Mouse (Mus musculus) spleen, adult 18-20 months (tissue): ENCODE measurements around the gene Piezo1.
A peak's percentile ranks its signal among the peaks of the same experiment; 100 is the strongest.

ENCODE experiments used
- DNase-seq, 2 experiments: peaks; one replicate each; pipeline ENCODE4 v3.0.0; 2022; ENCODE audit warnings: mixed read lengths in 2 of 2

Gene Piezo1

DNA sequence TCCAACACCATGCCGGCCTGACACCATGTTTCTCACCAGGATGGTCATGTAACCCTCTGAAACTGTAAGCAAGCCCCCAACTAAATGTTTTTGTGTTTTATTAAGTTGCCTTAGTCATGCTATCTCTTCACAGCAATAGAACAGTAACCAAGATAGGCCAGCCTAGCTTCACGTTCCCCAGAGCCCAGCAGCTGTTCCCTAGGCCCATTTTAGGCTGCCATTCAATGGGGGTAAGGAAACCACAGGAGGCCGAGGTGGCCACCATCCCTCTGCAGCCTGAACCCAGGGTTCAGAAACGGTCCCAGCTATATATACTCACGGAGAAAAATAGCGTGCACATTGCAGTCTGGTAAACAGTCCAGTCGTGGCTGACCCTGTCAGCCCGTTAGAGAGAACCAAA lies 7.0 kb downstream of the Piezo1 start:
- no peak for DNase-seq

DNA sequence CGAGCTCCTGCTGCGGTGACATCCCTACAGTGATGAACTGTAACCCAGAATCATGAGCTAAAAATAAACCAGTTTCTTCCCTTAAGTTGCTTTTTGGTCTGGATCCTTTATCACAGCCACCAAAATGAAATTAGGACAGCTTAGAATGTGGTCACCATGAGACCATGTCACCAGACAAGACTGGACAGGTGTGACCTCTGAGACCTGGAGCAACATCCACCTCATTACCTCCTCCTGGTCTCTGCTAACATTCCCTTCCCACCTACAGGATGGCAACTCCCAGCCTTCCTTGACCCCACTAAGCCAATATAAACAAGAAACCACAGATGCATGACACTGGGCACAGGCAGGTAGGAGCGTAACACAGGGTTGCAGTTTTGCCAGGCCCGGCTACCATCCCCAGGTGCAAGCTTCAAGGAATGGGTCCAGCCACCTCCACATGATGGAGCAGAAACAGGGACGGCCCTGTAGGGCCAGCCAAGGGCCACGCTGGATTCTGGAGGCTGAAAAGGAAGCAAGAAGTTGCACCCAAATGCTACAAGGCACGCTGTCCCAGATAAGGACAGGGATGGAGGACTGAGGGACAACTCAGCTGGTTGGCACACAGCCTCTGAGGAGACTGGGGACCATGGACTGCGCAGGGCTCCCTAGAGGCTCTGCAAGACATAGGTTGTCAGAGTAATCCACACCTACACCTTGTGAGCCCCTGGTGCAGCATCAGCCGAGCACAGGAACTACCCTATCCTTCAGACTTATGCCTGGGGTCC lies 12.6 kb downstream of the Piezo1 start:
- no peak for DNase-seq

DNA sequence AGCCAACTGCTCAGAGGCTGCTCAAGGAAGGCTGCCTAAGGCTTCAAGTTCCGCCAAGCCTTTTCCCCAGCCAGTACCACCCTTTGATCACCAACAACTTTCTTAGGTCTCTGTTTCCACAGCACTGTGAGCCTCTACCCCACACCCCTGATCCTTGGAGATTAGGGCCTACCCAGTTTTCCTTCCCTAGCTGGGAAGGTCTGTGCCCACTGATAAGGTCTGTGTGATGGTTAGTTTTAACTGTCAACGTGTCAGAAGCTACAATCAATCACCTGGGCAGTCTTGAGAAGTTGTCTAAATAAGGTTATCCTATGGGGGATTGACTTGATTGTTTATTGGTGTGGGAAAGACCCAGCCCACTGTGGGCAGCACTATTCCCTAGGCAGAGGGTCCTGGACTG lies 13.3 kb downstream of the Piezo1 start:
- no peak for DNase-seq

DNA sequence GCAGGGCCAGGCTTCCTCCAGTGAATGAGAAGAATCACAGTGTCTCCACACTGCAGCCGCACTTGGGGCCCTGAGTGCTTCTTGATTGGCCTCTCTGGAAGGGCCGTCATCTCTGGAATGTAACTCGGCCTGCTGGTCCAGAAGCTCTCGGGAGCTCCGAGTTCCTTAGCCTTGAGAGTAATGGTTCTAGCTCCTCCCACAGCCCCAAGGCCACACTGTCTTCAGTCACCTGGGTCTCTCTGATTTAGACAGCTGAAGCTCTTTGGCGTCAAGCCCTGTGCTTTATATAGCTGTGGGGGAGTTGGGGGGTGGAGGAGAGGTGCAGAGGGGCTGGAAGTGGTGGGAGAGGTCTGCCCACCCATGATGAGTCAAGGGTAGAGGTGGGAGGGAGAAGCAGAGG lies 14.1 kb downstream of the Piezo1 start:
- no peak for DNase-seq

DNA sequence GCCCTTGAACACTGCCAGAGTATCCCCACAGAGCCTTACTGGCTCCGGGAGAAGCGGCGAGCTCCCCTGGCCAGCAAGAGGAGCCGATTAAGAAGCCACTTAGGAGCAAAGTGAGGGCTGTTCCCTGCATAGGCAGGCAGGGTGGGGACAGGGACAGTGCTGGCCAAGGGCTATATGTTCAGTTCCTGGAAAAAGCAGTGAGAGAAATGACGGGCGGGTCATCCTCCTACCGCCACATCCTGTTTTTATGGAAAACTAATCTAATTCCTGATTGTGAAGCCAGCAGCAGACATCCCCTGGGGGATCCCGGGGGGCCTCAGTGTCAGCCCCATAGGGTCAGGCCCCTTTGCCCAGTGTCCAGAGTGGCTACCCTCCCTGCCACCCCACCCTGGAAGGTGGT lies 19.8 kb downstream of the Piezo1 start:
- DNase-seq: no peak

DNA sequence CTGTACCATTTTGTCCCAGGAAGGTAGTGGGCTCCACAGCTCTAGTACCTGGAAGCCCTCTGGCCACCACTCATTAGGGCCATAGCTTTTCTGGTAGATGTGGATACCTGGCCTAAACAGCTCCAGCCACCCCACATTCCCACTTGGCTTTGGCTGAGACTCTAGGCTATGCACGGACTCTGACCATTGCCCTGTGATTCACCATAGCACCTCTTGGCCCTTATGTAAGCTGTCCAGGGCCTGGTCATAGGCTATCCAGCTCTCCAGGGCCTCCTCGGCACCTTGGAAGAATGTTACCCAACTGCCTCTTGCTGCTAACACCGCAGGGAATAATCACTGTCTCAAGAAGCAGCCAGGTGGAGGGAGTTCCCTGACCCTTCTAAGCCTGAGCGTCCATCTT lies 22.0 kb downstream of the Piezo1 start:
- DNase-seq: no peak

DNA sequence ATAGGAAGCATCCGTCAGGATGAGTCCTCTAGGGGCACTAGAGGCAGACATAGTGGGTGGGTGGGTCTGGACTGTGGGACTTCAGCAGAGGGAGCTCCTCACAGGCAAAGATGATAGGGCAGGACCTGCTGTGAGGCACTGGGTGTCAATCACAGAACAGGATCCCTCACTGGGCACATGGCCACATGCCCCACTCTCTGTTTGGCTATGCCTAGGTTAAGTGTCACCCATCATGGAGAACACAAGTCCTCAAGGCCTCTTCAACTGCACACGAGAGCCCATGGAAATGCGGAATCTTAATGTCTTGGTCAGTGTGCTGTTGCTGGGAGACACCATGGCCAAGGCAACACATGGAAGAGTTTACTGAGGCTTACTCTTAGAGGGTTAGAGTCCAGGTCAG lies 23.2 kb downstream of the Piezo1 start:
- DNase-seq: no peak

DNA sequence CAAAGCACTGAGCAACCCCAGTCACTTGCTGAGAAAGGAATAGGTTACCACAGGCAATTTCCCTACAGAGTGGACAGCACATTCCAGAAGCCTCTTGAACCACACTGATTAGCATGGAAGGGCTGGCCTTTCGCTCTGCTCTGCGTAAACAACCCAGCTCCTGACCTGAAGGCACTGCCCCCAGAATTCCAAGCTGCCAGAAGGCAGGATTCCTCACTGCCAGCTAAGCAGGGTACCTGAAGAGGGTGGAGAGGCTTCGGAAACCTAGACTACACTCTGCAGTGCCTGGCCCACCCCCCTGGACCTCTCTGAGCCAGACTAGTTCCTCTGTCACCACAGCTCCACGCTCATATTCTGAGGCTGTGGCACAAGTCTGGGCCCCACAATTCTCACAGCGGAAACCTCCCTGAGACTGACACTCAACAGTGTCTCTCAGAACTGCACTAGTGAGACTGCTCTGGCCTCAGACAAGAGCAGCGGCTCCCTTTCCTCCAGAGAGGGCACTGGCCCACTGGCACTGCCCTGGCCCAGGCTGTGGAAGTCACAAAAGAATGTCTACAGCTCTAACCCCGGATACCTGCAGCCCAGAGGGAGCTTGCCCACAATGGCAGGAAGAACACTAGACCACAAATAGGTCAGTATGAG lies 24.5 kb downstream of the Piezo1 start:
- no peak for DNase-seq

DNA sequence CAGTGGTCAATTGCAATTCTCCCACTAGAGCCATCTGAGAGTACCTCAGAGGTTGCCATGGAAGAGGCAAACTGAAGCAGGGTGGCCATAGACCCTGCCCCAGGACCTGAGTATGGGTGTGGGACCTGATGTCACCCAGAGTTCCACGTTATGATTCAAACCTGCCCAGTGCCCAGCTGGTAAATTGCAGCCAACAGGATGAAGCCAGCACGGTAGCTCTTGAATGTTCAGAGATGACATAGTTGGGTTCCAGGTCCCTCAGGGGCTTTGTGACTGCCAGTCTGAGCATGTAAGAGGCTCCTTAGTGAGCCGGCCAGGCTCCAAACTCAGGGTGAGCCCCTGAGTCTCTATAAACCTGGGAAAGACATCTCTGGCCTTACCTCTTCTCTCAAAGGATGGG lies 25.0 kb downstream of the Piezo1 start:
- no peak for DNase-seq

DNA sequence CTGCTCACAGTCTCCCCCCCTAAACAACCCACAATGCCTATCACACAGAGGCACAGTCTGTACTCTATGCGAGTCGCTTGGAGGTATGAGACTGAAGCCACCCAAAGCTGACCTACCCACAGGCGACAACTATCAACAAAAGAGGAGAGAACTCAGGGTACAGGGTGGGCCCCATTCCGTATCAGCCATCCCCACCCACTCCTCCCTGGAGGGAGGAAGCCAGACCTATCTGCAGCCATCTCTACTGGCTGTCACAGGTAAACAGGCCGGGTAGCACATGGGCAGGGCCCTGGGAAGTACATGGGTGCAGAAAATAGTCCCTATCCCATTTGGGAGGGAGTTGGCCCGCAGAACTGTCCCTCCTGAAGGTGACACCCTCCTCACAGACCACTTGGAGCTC lies 26.1 kb downstream of the Piezo1 start:
- DNase-seq: no peak

DNA sequence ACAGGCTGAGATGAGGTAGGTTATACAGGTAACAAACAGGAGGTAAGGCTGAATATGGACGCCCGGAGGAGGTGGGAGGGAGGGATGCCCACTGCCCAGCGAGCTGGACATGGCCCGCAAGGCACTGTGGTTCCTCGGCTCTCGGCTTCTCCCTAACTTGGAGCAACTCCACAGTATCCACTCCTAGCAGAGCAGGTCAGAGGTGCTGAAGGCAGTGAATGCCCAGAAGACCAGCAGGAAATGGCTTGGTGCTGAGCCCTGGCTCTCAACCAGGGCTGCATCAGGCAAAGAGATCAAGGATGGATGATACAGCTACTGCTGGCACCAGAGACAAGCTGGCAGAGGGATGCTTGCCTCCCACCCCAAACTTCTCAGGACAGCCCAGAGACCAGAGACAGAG lies 26.6 kb downstream of the Piezo1 start:
- no peak for DNase-seq

DNA sequence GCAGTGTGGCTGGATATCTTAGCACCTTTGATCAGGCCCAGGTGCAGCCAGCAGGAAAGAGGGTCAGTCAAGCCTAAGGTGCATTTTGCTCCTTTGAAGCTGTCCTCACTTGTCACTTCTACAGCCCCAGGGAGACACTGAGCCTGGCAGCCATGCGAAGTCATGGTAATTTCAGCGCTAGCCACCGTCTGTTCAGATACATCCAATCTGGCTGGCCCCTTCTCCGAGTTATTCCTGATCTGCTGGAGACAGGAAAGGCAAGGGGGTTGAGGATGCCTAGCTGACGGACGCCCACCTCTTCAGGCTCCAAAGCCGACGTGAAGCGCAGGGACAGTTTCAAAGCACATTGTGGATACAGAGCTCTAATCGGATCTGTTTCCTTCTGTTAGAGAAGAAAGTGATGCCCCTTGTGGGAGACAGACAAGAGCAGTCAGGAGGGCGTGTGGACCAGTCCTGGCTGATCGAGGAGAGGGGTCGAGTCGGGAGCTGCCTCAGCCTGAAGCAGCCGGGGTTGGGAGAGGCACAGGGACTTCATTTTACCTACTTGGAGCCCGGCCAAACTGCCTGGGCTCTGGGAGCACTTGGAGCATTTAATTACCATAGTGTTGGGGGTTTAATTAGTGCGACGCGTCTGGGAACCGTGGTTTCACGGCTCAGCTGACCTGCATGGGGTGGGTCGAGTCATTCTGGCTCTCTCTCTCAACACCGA lies 27.3 kb downstream of the Piezo1 start:
- no peak for DNase-seq

DNA sequence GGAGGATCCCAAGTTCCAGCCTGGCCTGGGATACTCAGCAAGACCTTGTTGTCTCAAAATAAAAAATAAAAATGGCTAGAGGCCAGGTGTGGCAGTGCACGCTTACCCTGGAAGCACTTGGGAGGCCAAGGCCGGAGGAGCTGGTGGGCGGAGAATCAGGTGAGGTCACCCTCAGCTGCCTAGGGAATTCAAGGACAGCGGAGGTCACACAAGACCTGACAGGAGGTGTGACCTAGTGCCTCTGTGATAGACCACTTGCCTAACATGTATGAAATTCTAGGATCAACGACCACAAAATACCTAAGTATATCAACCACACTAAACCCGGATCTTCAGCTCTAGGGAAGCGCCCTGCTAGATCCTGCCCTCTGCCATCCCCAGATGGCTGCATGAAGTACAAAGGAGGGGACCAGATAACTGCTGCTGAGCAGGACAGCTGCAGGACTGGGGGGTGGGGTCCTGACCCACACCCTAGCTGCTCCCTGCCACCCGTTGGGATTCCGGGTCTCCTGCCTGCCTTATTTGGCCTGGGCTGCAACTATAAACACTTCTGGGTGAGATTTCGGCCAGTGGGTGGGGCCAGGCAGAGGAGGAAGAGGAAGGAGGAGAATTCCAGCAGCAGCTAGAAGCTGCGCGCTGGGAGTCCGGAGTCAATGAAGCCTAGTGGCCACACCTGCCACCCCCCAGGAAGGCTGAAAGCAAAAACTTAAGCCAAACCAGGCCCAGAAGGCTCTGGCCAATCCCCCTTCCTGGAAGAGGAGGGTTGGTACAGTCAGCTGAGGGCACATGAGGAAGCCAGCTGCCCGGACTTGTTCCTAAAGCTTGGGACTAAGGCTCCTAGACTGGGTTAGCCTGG lies 28.1 kb downstream of the Piezo1 start:
- no peak for DNase-seq

DNA sequence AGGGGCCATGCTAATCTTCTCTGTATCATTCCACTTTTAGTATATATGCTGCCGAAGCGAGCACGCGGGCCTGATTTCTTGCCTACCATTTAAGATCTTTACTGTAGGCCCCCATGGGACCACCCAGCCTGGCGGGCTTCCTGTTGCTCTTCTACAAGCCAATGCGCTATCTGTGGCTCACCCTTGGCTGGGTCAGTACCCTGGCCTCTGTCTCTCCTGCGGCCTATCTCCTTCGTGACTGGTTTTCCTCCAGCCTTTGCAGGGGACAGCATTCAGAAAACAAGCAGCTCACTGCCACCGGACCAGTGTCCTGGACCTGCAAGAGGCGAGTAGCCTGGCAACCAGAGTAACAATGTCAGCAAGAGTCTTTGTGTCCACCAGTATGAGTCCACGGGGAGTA lies 30.5 kb downstream of the Piezo1 start:
- no peak for DNase-seq

DNA sequence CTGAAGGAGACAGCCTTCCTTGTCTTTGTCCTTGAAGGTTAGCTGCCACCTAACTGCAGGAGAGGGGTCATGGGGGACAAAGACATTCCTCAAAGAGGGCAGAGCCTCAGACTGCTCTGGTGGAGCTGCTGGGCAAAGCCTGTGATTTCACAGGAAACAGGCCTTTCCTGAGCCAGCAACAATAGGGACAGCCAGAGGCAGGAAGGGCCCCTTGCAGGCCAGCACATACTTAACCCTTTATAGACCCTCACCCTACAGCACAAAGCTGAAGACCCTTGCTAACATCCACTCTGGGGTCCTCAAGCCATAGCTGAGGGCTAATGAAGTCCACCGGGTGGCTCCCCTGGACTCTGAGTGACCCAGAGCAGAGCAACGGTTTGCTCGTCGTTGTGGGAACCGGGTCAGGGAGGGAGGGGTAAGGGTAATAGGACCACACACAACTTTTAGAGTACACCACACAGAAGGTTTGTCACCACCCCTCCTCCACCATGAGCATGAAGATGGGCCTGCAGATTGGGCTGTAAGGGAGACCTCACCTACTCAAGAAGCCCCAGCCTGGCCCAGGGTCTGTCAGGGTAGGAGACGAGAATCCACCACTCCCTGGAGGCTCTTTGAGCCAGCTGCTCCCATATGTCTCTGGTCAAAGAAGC lies 33.5 kb downstream of the Piezo1 start:
- no peak for DNase-seq

DNA sequence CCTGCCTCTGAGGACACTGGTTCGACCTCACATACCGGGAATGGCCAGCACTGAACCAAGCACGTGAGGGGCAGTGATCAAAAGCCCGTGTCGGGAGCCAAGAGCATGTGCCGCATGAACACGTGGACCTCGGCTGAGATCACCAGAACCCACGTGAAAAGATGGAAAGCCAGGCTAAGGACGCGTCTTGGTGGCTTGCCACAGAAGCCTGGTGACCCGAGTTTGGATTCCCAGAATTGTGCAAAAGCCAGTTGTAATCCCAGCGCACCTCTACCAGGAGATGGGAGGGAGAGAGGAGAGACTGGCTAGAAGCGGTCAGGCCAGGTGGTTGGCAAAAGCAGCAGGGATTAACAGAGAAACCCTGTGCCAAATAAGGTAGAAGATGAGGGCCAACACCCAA lies 35.4 kb downstream of the Piezo1 start:
- no peak for DNase-seq

DNA sequence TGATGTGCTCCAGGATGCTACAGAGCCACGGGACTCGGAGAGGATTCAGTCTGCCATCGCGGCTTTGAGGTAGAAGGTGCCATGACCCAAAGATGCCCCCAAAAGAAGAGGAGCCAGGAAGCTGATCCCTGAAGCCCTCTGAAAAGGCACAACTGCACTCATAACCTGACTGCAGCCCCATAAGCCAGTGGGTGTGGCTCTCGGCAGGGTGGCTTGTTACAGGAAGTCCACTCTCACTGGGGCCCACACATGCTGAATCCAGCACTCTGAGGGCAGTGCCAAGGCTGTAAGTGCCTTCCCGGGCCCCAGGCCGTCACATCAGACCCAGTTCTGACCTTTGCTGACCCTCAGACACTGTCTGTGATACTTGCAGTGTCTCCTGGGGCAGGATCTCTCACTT lies 38.7 kb downstream of the Piezo1 start:
- DNase-seq: no peak

DNA sequence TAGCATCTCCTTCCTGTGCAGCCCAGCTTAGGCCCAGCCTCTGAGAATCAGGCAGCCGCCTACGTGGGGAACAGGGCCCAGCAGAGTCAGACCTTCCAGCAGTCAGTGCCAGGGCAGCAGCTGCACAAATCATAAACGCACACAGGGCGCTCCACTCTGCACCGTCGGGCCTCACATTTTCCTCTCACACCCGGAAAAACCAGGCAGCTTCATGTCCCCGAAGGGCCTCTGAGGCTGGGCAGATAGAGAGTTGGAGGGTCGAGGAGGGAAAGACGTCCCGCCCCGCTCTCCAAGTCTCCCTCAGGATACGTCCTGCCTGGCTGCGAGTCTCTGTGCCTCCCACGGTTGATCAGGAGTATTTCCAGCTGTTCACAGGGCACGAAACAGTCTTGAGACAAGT lies 39.6 kb downstream of the Piezo1 start:
- DNase-seq: no peak

DNA sequence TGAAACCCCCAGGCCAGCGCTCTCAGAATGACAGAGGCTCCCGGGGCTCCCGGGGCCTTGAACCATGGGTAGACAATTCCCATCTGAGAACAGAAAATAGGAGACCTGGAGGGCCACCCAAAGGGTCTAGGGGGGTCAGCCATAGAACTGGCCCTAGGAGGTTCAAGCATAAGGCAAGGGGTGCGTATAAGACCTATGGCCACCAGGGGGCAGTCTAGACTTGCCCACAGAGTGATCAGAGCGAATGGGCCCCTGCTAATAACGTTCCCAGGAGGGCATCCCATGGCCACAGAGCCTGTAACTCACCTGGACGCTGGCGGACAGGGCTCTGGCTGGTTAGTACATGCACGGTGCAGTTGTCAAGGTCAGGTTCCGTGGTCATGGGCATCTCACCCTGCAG lies 50.3 kb downstream of the Piezo1 start:
- DNase-seq: peak; percentile 55 to 75

DNA sequence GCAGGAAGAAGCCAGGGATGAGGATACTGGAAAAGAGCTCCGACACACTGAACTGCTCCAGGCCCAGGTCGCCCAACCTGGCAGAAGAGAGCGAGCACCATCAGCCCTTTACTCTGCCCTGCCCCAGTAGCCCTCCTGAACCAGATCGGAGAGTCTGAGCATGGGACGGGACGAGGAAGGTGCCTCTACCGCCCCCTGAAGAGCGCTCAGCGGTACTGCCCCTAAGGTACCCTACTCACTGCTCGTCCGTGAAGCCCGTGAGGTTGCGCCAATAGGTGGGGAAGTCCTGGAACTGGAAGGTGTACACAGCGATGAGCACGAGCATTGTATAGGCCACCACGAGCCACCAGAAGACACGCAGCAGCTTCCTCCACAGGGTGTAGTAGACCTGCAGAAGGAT lies 53.2 kb downstream of the Piezo1 start:
- DNase-seq: no peak

DNA sequence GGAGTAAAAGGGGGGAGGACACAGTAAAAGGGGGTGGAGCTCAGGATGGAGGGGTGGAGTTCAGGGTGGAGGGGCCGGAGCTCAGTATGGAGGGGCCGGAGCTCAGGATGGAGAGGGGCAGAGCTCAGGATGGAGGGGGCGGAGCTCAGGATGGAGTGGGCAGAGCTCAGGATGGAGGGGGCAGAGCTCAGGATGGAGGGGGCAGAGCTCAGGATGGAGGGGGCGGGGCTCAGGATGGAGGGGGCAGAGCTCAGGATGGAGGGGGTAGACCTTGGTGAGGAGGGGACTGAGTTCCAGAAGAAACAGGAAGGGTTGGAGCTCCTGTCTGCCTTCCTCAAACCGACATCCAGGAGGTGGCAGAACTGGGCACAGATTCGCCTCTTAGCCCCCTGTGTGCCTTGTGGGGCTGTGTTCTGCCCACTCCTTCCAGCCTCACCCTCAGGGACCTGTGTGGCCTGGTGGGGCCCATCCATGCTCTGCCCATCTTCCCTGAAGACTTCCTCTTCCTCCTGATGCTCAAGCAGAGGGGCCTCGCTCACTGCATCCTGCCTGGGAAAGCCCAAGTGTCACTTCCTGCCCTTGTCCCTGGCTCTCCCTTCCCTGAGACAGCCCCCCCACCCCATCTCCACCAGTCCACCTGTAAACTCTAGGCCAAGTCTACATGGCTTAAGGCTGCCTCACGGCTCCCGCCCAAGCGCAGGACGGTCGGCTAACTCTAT lies 54.0 kb downstream of the Piezo1 start:
- no peak for DNase-seq

DNA sequence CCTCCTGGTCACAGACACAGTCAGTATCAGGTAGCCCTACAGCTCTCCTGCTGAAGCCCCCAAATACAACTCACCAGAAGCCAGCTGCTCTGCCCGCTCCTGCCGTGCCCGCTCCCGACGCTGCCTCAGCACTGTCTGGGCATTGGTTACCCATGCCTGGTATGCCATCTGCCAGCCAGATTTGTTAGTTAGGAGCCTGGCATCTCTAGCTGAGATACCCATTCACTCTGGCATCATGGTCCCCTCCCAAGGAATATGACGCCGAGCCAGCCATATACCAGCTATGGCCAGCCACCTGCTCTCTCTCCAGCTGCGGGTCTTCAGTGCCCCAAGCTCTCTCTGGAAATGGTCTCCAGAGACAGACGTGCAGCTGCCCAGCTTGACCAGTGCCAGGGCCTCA lies 62.7 kb downstream of the Piezo1 start:
- DNase-seq: no peak
